Mouse (Mus musculus): Measurements from ENCODE around the gene Cfap206. TPM values are rescaled to one million over a fixed set of nuclear protein-coding genes. Genes with fewer than 3 reads are reported as not detected.
"Not testable (repeated sequence)": the region's sequence is repeated elsewhere in the genome, so short reads cannot be mapped to it uniquely, and the experiment has no call there.

The Cfap206 gene
- not detected in 2 replicates for total RNA-seq (2015)
- total RNA-seq (2017): not detected in 2 replicates

DNA sequence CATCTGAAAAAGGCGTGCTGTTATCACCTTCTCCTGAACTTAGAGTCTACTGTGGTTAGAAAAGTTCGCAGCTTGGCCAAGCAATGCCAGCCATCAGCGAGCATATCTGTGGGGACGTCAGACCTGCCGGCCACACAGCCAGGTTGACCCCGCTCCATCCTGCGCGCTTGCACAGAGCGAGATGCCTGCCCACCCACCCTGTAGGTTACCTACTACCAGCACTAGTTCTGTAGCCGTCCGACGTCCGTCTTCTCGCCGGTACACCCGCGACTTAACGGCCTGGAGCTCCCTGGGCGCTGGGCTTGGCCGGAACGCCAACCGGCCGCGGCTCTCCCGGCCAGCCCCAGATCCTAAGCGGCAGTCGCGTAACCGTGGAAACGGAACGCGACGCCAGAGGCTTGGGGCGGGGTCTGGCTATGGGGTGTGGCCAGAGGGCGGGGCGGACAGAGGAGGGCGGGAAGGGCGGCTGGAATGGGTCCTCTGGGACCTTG is at the start of gene Cfap206:
Gene Cfap206, minus strand, starts transcription at position 356 of the 491 bp plus-strand sequence.
- peak; percentile 99 for ATAC-seq (replicated peaks; ENCODE audit: poor library complexity)

DNA sequence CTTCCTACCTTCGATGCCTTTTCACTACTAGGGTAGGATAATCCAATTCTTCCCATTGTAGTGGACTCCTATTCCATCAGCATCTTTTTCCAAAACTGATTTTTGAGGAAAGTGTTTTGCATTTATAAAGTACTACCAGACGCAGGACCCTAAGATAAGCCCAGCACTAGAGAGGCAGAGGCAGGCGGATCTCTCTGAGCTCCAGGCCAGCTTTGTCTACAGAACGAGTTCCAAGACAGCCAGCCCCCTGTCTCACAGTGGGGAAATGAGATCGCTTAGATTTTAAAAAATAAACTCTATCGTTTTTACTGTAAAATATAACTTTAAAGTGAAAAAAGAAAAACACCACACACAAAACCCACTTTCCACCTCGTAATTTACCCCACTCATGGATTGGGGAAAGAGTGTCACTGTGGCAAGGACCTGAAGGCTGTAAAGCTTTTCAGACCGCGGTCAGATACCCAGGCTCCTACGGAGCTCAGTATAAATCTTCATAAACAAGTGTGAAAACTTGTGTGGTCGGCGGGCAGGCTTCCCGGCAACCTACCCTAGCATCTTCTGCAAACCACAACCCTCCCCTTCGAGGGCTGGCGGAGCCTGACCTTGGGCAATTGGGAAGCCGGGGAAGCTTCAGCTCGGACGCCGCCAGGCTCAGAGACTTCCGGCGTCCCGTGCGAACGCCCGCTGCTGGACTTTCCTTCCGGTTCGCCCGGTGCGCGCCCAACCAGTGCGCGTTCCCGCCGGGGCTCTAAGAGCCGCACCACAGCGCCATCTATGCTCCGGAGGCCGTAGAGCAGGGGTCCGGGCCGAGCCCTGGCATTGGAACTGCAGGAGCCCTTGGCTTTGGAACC is 47.9 kb upstream of the Cfap206 start, which contains the start of gene Smim8:
Gene Smim8, minus strand, starts transcription at position 747 of the 851 bp plus-strand sequence.
- ATAC-seq (replicated peaks; ENCODE audit: poor library complexity): peak; percentile 98

DNA sequence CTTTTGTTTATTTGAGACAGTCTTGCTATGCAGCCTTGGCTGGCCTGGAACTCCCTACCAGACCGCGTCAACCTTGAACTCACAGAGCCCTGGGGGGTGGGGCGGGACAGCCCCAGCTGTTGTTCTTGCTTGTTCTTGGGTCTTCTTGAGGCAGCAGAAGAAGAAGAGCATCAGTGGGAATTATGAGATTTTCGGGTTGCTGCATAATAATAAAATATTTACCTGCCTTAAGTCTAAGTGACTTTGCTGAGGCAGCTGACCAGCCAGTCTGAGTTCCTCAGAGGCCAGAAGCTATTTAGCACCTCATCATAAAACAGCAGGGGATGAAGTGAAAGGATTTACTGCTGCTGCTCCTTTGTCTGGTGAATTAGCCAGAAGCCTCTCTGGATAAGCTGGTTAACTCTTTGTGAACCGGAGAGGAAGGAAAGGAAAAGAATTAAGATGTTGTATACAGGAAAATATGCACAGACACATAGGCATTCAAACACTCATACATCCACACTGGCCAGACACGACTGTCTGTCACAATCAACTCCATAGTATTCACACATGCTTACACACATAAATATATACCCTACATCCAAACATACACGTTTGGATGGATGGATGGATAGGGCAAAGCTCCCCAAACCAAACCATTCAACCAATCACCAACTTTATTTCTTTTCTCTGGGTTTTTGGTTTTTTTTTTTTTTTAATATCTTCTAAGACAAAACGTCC is 41.8 kb upstream of the Cfap206 start:
- ATAC-seq (replicated peaks; ENCODE audit: poor library complexity): no peak

DNA sequence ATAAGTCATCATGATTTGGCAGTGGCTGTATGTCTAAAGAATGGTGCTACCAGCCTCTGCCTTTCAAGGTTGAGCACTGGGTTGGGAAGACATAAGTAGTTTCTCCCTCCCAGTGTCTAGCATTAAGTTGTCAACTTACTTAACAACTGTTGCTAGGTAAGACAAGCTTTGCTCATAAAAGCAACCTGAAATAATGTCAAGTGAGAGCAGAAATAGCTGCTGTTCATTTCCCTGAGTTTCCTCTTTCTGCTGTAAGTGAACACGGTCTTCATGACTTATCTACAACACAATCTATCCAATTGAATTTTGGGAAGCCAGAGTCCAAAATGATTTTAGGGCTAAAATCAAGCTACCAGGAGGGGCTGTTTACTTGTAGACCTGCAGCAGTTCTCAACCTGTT is 26.2 kb upstream of the Cfap206 start, which contains the start of gene Gm136:
Gene Gm136, minus strand, starts transcription at position 101 of the 400 bp plus-strand sequence.
- no peak for ATAC-seq (replicated peaks; ENCODE audit: poor library complexity)

DNA sequence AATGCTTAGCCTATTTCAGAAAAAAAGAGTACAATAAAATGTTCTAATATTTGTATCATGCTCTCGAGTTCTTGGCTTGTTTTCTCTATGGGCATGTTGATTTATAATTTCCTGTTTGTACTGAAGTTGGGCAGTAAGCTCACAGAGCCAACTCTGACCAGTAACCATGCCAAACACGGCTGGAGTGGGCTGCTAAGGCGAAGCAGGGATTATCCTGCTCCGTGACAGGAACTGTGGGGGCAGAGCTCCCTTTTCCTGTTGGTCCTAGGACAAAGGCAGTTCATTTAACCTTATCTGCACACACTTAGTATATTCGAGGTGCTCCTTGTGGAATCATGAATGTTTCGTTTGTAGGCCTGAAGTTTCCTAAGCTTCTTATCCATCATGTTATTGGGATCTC is 19.2 kb upstream of the Cfap206 start:
- no peak for ATAC-seq (replicated peaks; ENCODE audit: poor library complexity)

DNA sequence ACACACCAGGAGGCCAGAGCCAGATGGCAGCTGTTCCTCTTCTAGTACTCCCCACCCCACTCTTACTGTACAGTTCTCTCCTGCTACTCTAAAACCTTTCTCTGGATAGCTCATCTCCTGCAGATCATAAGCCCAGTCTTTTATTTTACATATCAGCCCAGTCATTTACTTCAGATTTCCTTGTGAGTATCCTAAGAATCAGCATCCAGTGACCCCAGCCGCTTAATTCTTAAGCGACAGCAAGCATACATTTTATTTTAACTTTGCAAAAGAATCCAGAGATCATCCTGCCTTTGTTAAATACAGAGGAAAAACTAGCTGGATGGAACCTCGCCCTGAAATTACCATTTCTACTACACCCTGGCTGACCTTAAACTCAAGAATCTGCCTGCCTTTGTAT is 4.5 kb upstream of the Cfap206 start:
- no peak for ATAC-seq (replicated peaks; ENCODE audit: poor library complexity)

DNA sequence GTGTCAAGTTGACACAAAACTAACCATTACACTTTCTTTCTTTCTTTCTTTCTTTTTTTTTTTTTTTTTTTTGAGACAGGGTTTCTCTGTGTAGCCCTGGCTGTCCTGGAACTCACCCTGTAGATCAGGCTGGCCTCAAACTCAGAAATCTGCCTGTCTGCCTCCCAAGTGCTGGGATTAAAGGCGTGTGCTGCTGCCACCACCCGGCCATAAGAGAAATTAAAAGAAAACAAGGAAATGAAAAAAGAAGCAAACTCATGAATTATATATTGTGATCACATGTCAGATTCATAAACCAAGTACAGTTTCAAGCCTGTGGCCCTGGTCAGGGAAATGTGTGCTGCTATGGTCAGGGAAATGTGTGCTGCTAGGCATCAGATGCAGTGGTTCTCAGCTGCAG is 3.4 kb upstream of the Cfap206 start:
- ATAC-seq (replicated peaks; ENCODE audit: poor library complexity): peak; percentile 49

DNA sequence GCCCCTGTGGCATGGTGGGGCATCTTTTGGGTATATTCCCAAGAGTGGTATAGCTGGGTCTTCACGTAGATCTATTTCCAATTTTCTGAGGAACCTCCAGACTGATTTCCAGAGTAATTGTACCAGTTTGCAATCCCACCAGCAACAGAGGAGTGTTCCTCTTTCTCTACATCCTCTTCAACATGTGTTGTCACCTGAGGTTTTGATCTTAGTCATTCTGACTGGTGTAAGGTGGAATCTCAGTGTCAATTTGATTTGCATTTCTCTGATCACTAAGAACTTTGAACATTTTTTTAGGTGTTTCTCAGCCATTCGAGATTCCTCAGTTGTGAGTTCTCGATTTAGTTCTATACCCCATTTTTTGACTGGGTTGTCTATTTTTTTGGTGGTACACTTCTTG is 4.3 kb downstream of the Cfap206 start:
- ATAC-seq (replicated peaks; ENCODE audit: poor library complexity): not testable (repeated sequence)

DNA sequence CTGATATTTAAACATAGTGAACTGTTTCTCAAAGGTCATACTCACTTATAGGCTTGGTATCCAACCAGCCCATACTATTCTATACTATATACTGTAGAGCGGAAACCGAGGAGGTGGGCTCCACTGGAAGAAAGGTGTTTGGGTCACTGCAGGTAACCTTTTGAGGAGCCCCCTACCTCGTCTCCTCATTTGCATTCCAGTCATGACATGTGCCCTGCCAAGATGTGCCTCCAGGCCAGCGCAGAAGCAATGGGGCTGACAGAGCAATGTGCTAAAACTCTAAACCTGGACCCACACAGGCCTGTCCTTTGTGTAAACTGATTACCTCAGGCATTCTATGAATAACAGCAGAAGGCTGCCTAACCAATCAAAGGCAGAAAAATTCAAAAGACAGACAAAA is 5.7 kb downstream of the Cfap206 start:
- ATAC-seq (replicated peaks; ENCODE audit: poor library complexity): no peak

DNA sequence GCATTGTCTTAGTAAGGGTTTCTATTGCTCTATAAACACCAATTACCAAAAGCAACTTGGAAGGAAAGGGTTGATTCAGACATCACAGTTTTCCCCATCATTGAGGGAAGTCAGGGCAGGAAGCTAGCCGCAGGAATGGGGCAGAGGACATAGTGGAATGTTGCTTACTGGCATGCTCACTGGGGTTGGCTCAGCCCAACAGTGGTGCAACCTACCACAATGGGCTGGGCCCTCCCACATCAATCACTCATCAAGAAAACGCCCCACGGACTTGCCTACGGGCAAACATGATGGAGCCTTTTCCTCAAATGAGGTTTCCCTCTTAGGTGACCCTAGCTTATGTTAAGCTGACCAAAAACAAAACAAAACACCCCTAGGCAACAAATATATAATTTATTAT is 6.8 kb downstream of the Cfap206 start:
- ATAC-seq (replicated peaks; ENCODE audit: poor library complexity): no peak

DNA sequence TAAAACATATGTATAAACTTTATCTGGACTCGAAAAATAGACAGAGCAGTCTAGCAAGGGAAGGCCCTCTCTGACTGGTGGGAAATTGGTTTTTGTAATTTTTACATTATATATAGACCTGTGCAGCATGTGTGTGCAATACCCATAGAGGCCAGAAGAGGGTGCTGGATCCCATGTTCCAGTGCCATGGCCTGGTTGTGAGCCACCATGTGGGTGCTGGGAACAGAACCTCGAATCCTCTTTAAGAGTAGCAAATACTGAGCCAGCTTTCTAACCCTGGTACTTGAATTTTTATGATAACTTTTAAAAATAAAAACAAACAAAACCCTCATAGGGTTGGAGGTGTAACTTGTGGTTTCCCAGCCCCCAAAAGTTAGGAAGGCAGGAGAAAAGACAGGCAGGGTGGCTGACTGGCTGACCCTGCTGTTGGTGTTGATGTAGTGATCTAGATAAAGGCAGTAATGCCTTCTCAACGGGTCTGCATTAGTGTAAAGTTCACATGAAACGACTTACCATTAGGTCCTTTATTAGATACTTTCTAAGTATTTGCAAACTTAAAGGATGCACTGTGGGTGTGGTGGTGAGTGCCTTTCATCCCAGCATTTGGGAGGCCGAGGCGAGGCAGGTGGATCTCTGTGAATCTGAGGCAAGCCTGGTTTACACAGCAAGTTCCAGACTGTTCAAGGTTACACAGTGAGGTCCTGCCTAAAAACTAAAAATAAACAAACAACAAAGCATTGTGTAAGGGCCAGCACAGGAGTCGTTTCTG is 9.7 kb downstream of the Cfap206 start:
- no peak for ATAC-seq (replicated peaks; ENCODE audit: poor library complexity)

DNA sequence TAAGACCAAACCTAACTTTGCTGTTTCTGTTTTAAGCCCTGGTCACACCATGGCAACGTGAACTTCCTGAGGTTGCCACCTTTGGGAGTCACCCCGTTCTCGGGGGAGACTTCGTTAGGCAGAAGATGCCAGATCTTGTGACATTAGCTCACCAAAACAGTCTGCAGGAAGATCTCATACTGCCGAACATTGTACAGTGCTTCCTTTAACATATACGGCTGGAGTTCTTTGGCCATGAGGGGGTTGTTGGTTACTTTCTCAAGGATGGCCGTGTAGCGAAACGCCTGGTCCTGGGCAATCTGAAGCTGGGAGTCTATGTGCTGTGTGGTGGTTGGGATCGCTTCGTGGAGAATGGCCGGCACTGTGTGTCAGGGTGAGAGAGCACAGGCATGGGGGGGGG is 10.6 kb downstream of the Cfap206 start:
- no peak for ATAC-seq (replicated peaks; ENCODE audit: poor library complexity)

DNA sequence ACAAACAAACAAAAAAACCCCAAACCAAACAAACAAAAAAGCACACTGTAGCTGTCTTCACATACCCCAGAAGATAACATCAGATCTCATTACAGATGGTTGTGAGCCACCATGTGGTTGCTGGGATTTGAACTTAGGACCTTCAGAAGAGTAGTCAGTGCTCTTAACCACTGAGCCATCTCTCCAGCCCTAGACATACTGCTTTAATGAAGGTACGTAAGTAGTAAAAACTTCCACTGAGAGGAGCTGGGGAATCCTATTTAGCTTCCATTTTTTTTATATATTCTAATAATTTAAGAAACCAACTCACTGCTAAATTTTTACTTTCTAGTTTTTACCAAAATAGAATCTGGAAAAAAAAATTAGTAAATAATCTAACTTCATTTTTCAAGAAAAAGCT is 14.9 kb downstream of the Cfap206 start:
- ATAC-seq (replicated peaks; ENCODE audit: poor library complexity): no peak

DNA sequence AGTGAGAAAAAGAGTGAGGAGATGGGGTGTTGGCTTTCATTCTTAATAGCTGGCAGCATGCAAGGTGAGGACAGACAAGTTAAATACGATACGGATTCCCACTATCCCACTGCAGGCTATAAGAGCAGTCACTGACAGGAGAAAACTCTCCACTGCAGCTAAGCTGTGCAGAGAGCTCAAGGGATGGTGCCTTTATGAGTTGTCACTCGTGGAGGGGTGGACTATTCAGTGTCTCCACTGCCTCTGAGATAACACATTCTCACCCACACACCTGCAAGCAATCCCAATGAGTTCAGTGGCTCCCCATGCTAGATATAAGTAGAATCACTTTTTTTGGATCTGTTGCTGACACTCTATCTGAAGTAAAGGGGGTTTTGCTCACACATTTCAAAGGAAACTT is 21.9 kb downstream of the Cfap206 start:
- ATAC-seq (replicated peaks; ENCODE audit: poor library complexity): no peak

DNA sequence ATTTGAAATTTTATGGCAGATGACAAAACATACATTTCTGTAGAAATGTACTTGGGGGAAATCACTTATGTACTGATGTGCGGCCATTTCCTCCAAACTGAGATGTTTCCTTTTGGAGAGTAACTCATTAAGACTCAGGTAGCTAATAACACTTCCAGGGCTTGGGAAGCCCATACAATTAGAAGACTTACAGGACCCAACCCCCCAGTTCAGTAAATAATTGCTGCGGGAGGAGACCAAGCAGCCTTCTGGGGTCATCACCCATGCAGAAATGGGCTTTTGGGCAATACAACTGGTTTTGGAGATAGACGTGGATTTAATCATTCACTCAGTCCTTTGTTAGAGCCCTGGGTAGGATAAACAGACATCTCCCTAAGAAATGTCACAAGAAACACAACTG is 22.8 kb downstream of the Cfap206 start:
- ATAC-seq (replicated peaks; ENCODE audit: poor library complexity): no peak

DNA sequence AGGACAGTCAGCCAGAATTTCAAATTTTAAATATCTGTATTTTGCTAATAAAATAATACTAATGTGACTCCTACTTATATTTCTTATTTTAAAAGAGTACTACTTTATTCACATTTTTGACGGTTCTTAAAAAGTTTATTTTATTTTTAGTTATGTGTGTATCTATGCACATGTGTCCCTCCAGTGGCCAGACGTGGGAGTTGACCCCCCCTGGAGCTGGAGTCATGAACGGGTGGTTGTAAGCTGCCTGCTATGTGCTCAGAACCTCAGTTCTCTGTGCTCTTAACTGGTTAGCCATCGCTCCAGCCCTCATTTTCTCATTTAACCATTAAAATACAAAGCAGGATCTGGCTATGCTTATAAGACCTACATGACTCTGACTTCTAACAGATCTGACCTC is 27.0 kb downstream of the Cfap206 start:
- 0 out of 2 replicates have a peak, but pooled peaks have one; percentile 41 for ATAC-seq (replicated peaks; ENCODE audit: poor library complexity)

DNA sequence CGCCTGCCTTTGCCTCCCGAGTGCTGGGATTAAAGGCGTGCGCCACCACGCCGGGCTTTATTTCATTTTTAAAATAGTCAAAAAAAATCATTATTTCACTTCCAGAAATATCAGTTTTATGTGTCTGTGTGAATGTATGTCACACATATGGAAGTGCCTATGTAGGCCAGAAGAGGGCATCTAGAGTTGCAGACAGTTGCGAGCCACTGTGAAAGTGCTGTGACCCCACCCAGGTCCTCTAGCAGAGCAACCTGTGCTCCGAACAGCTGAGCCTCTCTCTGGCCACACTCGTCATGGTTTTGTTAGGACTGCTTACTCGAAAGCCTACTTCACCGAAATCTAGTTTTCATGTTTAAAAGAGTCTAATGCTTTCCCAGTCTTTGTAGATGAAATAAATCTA is 27.8 kb downstream of the Cfap206 start:
- ATAC-seq (replicated peaks; ENCODE audit: poor library complexity): no peak

DNA sequence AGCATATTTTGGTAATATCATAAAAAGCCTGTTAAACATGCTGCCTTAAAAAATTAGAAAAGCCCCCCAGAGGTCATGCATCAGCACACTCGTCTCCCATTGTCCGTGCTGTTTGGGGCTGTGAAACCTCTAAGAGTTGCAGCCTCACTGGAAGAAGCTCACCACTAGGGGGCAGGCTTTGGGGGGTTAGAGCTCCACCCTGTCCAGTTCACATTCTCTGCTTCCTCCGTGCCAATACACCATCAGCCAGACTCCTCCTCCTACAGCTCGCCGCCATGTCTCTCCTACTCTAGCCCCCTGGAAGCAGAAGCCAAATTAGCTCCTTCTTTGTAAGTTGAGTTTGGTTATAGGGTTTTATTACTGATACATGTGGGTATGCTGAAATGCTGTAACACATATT is 28.5 kb downstream of the Cfap206 start:
- ATAC-seq (replicated peaks; ENCODE audit: poor library complexity): peak; percentile 93

DNA sequence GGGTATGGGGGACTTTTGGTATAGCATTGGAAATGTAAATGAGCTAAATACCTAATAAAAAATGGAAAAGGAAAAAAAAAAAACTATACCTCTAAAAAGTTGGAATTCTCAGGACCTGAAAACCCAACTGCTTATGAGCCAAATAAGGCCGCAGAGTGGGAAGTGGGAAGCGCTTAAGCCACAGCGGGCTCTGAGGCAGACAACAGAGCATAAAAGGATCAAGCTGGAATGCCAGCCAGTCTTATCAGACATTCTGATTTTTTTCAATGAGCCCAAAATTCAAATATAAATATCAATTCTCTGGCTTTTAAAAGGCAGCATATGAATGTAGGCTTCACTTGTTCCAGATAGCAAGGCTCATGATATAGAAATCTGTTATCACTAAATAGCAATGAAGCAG is 42.0 kb downstream of the Cfap206 start:
- ATAC-seq (replicated peaks; ENCODE audit: poor library complexity): no peak

DNA sequence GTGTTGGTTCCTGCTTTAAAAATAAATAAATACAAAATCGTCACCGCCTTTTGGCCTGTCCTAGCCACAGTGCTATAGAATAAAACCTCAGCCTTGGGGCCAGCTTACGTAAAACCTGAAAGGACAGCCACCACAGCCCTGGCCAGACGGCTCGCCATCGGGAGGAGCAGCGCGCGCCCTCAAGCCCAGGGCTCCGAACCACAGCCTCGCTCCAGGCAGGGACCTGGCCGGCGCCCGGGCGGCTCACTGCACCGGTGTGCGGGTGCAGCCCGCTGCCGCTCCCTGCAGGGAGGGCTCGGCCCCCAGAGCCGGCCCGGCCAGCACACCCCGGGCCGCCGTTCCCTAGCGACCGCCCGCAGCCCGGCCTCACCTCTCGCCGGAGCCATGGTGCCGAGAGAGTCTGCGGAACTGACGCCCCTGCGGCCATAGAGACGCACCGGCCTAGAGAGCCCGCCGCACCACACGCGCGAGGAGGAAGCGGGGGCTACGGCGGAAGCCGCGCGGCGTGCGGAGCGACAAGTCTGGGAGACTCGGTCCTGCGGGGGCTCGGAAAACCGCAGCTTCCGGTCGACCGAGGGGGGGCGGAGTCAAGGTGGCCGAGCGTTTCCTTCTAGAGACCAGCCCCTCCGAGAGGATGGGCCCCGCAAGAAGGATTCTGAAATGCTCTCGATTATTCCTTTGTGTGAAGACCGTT is 43.0 kb downstream of the Cfap206 start, which contains the start of gene Slc35a1:
Gene Slc35a1, minus strand, starts transcription at position 565 of the 694 bp plus-strand sequence.
- peak; percentile 97 for ATAC-seq (replicated peaks; ENCODE audit: poor library complexity)

Data from megakaryocyte progenitor cell, adult 5-6 weeks (primary cell).